8 mouse cellular contexts compared by ENCODE assay signal in genomic region chr11:120509940-120510339, GRCm38 (mm10). TPM values are rescaled to one million over a fixed set of nuclear protein-coding genes. Genes with fewer than 3 reads are reported as not detected.
DNase-seq lines count a peak whose midpoint lies in the region; ATAC-seq and TF ChIP-seq lines count a peak whose summit lies in the region.
"Had no signal": no experiment of that assay in that cellular context is flagged by ENCODE, and none has a peak within 500 bp of the region (broad histone marks: within the 10 kb centered on the region; RNA-seq: fewer than 3 reads in every experiment).

No protein-coding gene starts in this region.

- H3K4me3 ChIP-seq in hindbrain, embryonic 11.5 days (ENCODE audit: low read depth, low read length), result no peak overlapping the region
- no peak overlapping the region for H3K4me3 ChIP-seq in hindbrain, embryonic 14.5 days (replicated peaks; ENCODE audit: low read length)
- no peak overlapping the region for H3K4me3 ChIP-seq in bone marrow, adult 2 months (replicated peaks; ENCODE audit: control insufficient read depth, low read depth, low read length)
- no peak overlapping the region for H3K4me3 ChIP-seq in intestine, embryonic 15.5 days (replicated peaks)
- peak overlapping the region; percentile 90 for H3K4me3 ChIP-seq in megakaryocyte, embryonic 14.5 days (replicated peaks)
- H3K4me3 ChIP-seq: left cerebral cortex, adult 2 months had no signal

- H3K27me3 ChIP-seq in hindbrain, embryonic 11.5 days (ENCODE audit: control insufficient read depth, insufficient read depth, low read length), result no peaks in the 10 kb centered on the region
- no peaks in the 10 kb centered on the region for H3K27me3 ChIP-seq in hindbrain, embryonic 14.5 days (ENCODE audit: control insufficient read depth, insufficient read depth, low read length)
- no peaks in the 10 kb centered on the region for H3K27me3 ChIP-seq in intestine, embryonic 15.5 days (replicated peaks)
- H3K27me3 ChIP-seq in megakaryocyte, embryonic 14.5 days (replicated peaks), result peaks cover 4% of the 10 kb centered on the region

- H3K4me1 ChIP-seq in hindbrain, embryonic 11.5 days (replicated peaks; ENCODE audit: control insufficient read depth, insufficient read depth, low read length), result 0 out of 2 replicates have a peak, but pooled peaks cover 4% of the 10 kb centered on the region
- no peaks in the 10 kb centered on the region for H3K4me1 ChIP-seq in hindbrain, embryonic 14.5 days (replicated peaks; ENCODE audit: control insufficient read depth, insufficient read depth, low read length)
- peaks cover 5% of the 10 kb centered on the region for H3K4me1 ChIP-seq in bone marrow, adult 2 months (ENCODE audit: control insufficient read depth, insufficient read depth, low read length)
- peaks cover 18% of the 10 kb centered on the region for H3K4me1 ChIP-seq in intestine, embryonic 15.5 days (replicated peaks)
- peaks cover 71% of the 10 kb centered on the region for H3K4me1 ChIP-seq in megakaryocyte, embryonic 14.5 days

- ATAC-seq in hindbrain, embryonic 11.5 days (ENCODE audit: low FRiP score), result no peak
- no peak for ATAC-seq in hindbrain, embryonic 14.5 days (ENCODE audit: low FRiP score)
- 0 out of 2 replicates have a peak, but pooled peaks have one; percentile 27 for ATAC-seq in intestine, embryonic 15.5 days

- no peaks in the 10 kb centered on the region for H3K36me3 ChIP-seq in hindbrain, embryonic 11.5 days (ENCODE audit: control insufficient read depth, insufficient read depth, low read length)
- no peaks in the 10 kb centered on the region for H3K36me3 ChIP-seq in hindbrain, embryonic 14.5 days (replicated peaks; ENCODE audit: control insufficient read depth, insufficient read depth)
- H3K36me3 ChIP-seq in intestine, embryonic 15.5 days, result no peaks in the 10 kb centered on the region
- H3K36me3 ChIP-seq in megakaryocyte, embryonic 14.5 days (replicated peaks; ENCODE audit: low read length), result no peaks in the 10 kb centered on the region

- H3K9me3 ChIP-seq in hindbrain, embryonic 11.5 days (ENCODE audit: control insufficient read depth, low read length), result no peaks in the 10 kb centered on the region
- H3K9me3 ChIP-seq in hindbrain, embryonic 14.5 days (ENCODE audit: control insufficient read depth, low read length), result no peaks in the 10 kb centered on the region
- no peaks in the 10 kb centered on the region for H3K9me3 ChIP-seq in intestine, embryonic 15.5 days
- no peaks in the 10 kb centered on the region for H3K9me3 ChIP-seq in megakaryocyte, embryonic 14.5 days

- H3K4me2 ChIP-seq in hindbrain, embryonic 11.5 days (replicated peaks; ENCODE audit: low read depth, low read length), result peak overlapping the region; percentile 4; the same call in 1 of the 2 replicates
- H3K4me2 ChIP-seq in hindbrain, embryonic 14.5 days (replicated peaks), result no peak overlapping the region
- peak overlapping the region; percentile 56; the same call in 1 of the 2 replicates for H3K4me2 ChIP-seq in intestine, embryonic 15.5 days (replicated peaks)

- no peak for DNase-seq in hindbrain, embryonic 11.5 days (ENCODE audit: low spot score)
- no peak for DNase-seq in hindbrain, embryonic 14.5 days (ENCODE audit: low spot score)
- no peak for DNase-seq in spleen, postnatal 4 days (ENCODE audit: low spot score in 2 of 2)
- no peak for DNase-seq in right cerebral cortex, postnatal 4 days

- TF ChIP-seq CTCF in bone marrow, adult 2 months (IDR thresholded peaks at IDR 0.05; ENCODE audit: control insufficient read depth, insufficient read depth, low read length), result no peak

- no peak overlapping the region for H3K27ac ChIP-seq in hindbrain, embryonic 11.5 days (ENCODE audit: low read depth, low read length)
- H3K27ac ChIP-seq in hindbrain, embryonic 14.5 days, result no peak overlapping the region
- peak overlapping the region; percentile 59; the same call in 1 of the 2 replicates for H3K27ac ChIP-seq in bone marrow, adult 2 months (ENCODE audit: control insufficient read depth, insufficient read depth, low read depth, low read length, poor library complexity)
- H3K27ac ChIP-seq in intestine, embryonic 15.5 days, result peak overlapping the region; percentile 59
- H3K27ac ChIP-seq: left cerebral cortex, adult 2 months had no signal

- TF ChIP-seq POLR2A in bone marrow, adult 2 months (IDR thresholded peaks at IDR 0.05; ENCODE audit: borderline replicate concordance, control insufficient read depth, low read depth, low read length), result no peak

- no peak overlapping the region for H3K9ac ChIP-seq in hindbrain, embryonic 11.5 days (ENCODE audit: low read depth, low read length)
- H3K9ac ChIP-seq in hindbrain, embryonic 14.5 days, result no peak overlapping the region
- H3K9ac ChIP-seq in intestine, embryonic 15.5 days, result no peak overlapping the region

- WGBS in hindbrain, embryonic 11.5 days, result 42% methylated on average over 4 of the region's 4 CpGs
- 55% methylated on average over 4 of the region's 4 CpGs for WGBS in hindbrain, embryonic 14.5 days
- 9% methylated on average over 4 of the region's 4 CpGs for WGBS in bone marrow, adult 2 months
- WGBS in intestine, embryonic 15.5 days, result 43% methylated on average over 4 of the region's 4 CpGs

RNA-seq across cellular contexts. Expression of gene Slc25a10, which starts 18.3 kb away (rescaled TPM):
- polyA plus RNA-seq in hindbrain, embryonic 11.5 days (2014; fragmentation: Nextera tagmentation; extraction: Ambion mirVana), result 35.2 and 35.4 TPM in 2 replicates
- 28.5 and 29.8 TPM in 2 replicates for polyA plus RNA-seq in hindbrain, embryonic 14.5 days (2014; fragmentation: Nextera tagmentation; extraction: Ambion mirVana)
- polyA plus RNA-seq in bone marrow, adult 2 months (2011; ENCODE audit: insufficient read depth, insufficient read length, low replicate concordance, missing spikeins), result 20.6 and 21.0 TPM in 2 replicates
- 79.1 and 90.1 TPM in 2 replicates for polyA plus RNA-seq in intestine, embryonic 15.5 days (2015; fragmentation: Nextera tagmentation; extraction: Ambion mirVana)
- polyA plus RNA-seq in megakaryocyte, embryonic 14.5 days (2012; ENCODE audit: insufficient read depth, low replicate concordance), result 47.3 and 132 TPM in 2 replicates

RNA-seq across cellular contexts. Expression of gene Gcgr, which starts 20.6 kb away (rescaled TPM):
- polyA plus RNA-seq in hindbrain, embryonic 11.5 days (2014; fragmentation: Nextera tagmentation; extraction: Ambion mirVana), result 0.31 and 0.56 TPM in 2 replicates
- polyA plus RNA-seq in hindbrain, embryonic 14.5 days (2014; fragmentation: Nextera tagmentation; extraction: Ambion mirVana), result 0.27 and 0.32 TPM in 2 replicates
- 0.81 and 1.3 TPM in 2 replicates for polyA plus RNA-seq in bone marrow, adult 2 months (2011; ENCODE audit: insufficient read depth, insufficient read length, low replicate concordance, missing spikeins)
- polyA plus RNA-seq in intestine, embryonic 15.5 days (2015; fragmentation: Nextera tagmentation; extraction: Ambion mirVana), result 0.58 and 0.67 TPM in 2 replicates
- not detected in 2 replicates for polyA plus RNA-seq in megakaryocyte, embryonic 14.5 days (2012; ENCODE audit: insufficient read depth, low replicate concordance)

RNA-seq across cellular contexts. Expression of gene Mrpl12, which starts 25.5 kb away (rescaled TPM):
- 139 and 141 TPM in 2 replicates for polyA plus RNA-seq in hindbrain, embryonic 11.5 days (2014; fragmentation: Nextera tagmentation; extraction: Ambion mirVana)
- 131 and 132 TPM in 2 replicates for polyA plus RNA-seq in hindbrain, embryonic 14.5 days (2014; fragmentation: Nextera tagmentation; extraction: Ambion mirVana)
- polyA plus RNA-seq in bone marrow, adult 2 months (2011; ENCODE audit: insufficient read depth, insufficient read length, low replicate concordance, missing spikeins), result 60.4 and 87.1 TPM in 2 replicates
- polyA plus RNA-seq in intestine, embryonic 15.5 days (2015; fragmentation: Nextera tagmentation; extraction: Ambion mirVana), result 222 and 231 TPM in 2 replicates
- 217 and 285 TPM in 2 replicates for polyA plus RNA-seq in megakaryocyte, embryonic 14.5 days (2012; ENCODE audit: insufficient read depth, low replicate concordance)

RNA-seq across cellular contexts. Expression of gene Mcrip1, which starts 39.6 kb away (rescaled TPM):
- 245 and 256 TPM in 2 replicates for polyA plus RNA-seq in hindbrain, embryonic 11.5 days (2014; fragmentation: Nextera tagmentation; extraction: Ambion mirVana)
- 248 and 261 TPM in 2 replicates for polyA plus RNA-seq in hindbrain, embryonic 14.5 days (2014; fragmentation: Nextera tagmentation; extraction: Ambion mirVana)
- 72.1 and 86.5 TPM in 2 replicates for polyA plus RNA-seq in bone marrow, adult 2 months (2011; ENCODE audit: insufficient read depth, insufficient read length, low replicate concordance, missing spikeins)
- polyA plus RNA-seq in intestine, embryonic 15.5 days (2015; fragmentation: Nextera tagmentation; extraction: Ambion mirVana), result 135 and 142 TPM in 2 replicates
- 227 and 338 TPM in 2 replicates for polyA plus RNA-seq in megakaryocyte, embryonic 14.5 days (2012; ENCODE audit: insufficient read depth, low replicate concordance)

RNA-seq across cellular contexts. Expression of gene Ppp1r27, which starts 41.0 kb away (rescaled TPM):
- polyA plus RNA-seq in hindbrain, embryonic 11.5 days (2014; fragmentation: Nextera tagmentation; extraction: Ambion mirVana), result not detected in 2 replicates
- 0.29 TPM in 1 of 2 replicates, not detected in the other for polyA plus RNA-seq in hindbrain, embryonic 14.5 days (2014; fragmentation: Nextera tagmentation; extraction: Ambion mirVana)
- polyA plus RNA-seq in bone marrow, adult 2 months (2011; ENCODE audit: insufficient read depth, insufficient read length, low replicate concordance, missing spikeins), result not detected in 2 replicates
- polyA plus RNA-seq in intestine, embryonic 15.5 days (2015; fragmentation: Nextera tagmentation; extraction: Ambion mirVana), result not detected in 2 replicates
- 0.25 TPM in 1 of 2 replicates, not detected in the other for polyA plus RNA-seq in megakaryocyte, embryonic 14.5 days (2012; ENCODE audit: insufficient read depth, low replicate concordance)

Comparison
In these comparisons a context has a peak if more than half of its experiments do, and no peak if none do; other contexts are left out.
1. H3K27ac ChIP-seq: peak in bone marrow, adult 2 months (single experiment) and intestine, embryonic 15.5 days (single experiment); none in hindbrain, embryonic 11.5 days (single experiment) and hindbrain, embryonic 14.5 days (single experiment).